Mouse (Mus musculus) left cerebral cortex, adult 18-20 months (tissue): ENCODE measurements around the gene Mycn. TPM values are rescaled to one million over a fixed set of nuclear protein-coding genes. Genes with fewer than 3 reads are reported as not detected.
A peak's percentile ranks its signal among the peaks of the same experiment; 100 is the strongest.

ENCODE experiments used
- DNase-seq, 2 experiments: peaks; one replicate each; pipeline ENCODE4 v3.0.0; 2021 to 2022; ENCODE audit warnings: low spot score in 2 of 2, mixed read lengths in 1 of 2
- long read RNA-seq, 2 experiments: library from polyadenylated mRNA; stranded (forward); transcript quantifications; one replicate each; pipeline ENCODE4 v2.0.0; 2021
- total RNA-seq, 2 experiments: library from RNA; stranded (reverse); gene quantifications; 2 replicates each; pipeline ENCODE4 v1.2.3; 2021

Mycn gene
- total RNA-seq: 10 to 100 TPM; 10.8 to 12.8 TPM
- long read RNA-seq, experiment 1, transcript Mycn-201 (3 exons, 2,674 nt): major isoform, 14 of 19 reads
- long read RNA-seq, experiment 1, partial matches to known transcripts: 2 of 19 reads
- long read RNA-seq, experiment 1, other reads (novel, unspliced or antisense): 0 of 19 reads
- long read RNA-seq, experiment 2, transcript Mycn-201 (3 exons, 2,674 nt): major isoform, 12 of 13 reads
- long read RNA-seq, experiment 2, partial matches to known transcripts: 0 of 13 reads
- long read RNA-seq, experiment 2, other reads (novel, unspliced or antisense): 0 of 13 reads

- peak; percentile 57 to 69 for DNase-seq
Measured at GRCm38 (mm10) chr12:12941661-12942363, at the start of gene Mycn. Mycn (minus strand) TSS chr12:12941914.

DNA sequence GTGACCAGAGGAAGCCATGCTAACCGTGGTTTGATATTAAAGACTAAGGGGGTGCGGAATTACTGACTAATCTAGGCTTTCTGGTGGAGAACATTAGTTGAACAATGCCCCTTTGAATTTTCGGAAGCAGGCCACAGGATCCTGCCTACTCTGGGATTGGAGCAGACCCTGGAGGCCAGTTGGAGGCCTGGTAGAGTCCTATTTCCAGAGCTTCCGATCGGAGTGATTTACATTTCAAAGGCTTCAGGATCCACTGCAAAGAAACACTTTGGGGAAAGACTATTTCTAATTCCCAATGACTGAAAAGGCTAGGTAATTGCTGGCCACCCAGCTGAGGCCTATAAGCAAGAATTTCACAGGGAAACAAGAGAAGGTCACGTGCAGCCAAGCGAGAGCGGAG is 45.7 kb upstream of the Mycn start:
- no peak for DNase-seq

DNA sequence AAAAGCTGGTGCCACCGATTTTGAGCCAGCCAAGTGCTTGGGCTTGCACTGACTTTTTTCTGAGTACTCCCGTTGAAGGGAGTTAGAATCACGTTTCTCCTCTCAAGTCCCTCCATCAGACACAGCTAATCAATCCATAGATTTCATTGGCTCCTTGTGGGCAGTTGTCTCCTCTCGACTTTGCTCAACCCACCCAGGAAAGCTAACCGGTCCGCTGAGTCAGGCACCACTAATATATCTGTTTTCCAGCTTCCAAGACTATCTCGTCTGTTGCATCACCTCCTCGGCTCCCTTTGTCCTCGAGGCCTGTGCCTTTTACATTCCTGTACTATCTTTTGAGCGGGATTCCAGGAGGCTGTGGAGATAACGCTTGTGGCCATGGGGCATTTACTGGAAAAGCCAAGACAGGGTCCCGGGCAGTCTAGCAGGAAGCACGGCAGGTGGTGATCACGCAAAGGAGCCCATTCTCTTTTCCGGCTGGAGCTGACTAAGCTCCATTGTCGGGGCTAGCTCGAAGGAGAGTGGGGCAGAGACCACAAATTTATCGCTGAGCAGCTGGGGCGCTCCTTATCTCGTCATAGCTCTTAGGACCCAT is 45.0 kb upstream of the Mycn start:
- no peak for DNase-seq

- DNase-seq: no peak
Measured at GRCm38 (mm10) chr12:12983032-12983431, 41.3 kb upstream of the Mycn start.

DNA sequence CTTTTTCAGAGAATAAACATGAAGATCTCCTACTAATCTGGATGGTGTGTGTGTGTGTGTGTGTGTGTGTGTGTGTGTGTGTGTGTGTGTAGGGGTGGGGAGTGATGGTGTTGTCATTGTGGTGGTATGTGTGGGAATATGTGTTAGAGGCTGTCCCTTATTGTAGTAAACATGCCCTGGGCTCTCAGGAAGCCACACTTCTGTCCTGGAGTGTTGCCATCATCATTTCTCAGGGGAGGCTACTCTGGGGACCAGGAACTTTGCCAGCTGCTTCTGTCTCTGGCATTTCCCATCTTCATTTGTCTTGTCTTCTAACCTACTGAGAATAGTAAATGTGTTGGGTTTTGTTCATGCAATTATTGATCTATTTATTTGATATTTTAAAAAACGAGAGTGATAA is 33.7 kb upstream of the Mycn start:
- no peak for DNase-seq

GRCm38 (mm10) chr12:12972756-12973435 is 31.2 kb upstream of the Mycn start:
- DNase-seq: no peak

- DNase-seq: peak; percentile 29 to 49
Measured at GRCm38 (mm10) chr12:12967946-12968345, 26.2 kb upstream of the Mycn start.

DNA sequence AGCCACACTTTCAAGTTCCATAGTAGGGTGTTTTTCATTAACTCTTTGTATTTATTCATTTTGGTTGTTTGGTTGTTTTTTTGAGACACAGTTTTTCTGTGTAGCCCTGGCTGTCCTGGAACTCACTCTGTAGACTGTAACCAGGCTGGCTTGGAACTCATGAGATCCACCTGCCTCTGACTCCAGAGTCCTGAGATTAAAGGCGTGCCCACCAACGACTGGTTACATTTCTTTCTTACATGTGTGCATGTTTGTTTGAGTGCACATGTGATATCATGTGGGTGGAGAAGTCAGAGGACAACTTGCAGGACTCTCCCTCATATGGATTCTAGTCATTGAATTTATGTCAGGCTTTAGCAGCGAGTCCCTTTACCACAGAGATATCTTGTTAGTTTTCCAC is 23.1 kb upstream of the Mycn start:
- no peak for DNase-seq

DNA sequence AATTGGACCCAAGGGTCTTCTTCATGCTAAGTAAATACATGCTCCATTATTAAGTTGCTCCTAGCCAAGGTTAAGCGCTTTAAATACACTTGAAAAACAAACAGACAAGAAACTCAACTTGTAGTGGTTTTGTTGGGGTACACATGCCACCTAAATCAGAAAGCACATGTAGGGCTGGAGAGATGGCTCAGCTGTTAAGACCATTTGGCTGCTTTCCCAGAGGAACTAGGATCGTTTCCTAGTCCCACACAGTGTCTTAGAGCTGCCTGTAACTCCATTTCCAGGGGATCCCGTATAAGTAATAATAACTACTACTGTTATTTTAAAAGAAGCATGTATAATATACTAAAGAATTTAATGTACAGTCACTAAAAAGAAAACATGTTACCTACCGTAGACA is 5.9 kb upstream of the Mycn start:
- DNase-seq: no peak

DNA sequence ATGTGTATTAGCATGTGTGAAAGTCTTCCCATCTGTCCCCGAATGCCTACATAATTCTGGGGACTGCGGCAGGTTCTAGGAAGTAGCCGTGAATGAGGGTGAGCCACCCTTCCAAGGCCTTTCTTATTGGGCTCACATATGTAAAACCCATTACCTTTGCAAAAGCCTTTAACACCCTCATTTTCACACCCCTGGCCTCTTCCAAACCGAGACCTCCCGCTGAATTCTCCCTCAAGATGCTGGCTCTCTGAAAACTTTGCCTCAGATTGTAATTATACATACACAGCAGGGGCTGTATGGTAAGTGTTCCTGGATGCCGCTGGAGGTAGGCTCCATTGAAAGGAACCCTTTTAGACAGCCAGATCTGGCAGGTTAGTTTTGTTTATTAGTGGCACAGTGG is 1.6 kb upstream of the Mycn start:
- DNase-seq: no peak

DNA sequence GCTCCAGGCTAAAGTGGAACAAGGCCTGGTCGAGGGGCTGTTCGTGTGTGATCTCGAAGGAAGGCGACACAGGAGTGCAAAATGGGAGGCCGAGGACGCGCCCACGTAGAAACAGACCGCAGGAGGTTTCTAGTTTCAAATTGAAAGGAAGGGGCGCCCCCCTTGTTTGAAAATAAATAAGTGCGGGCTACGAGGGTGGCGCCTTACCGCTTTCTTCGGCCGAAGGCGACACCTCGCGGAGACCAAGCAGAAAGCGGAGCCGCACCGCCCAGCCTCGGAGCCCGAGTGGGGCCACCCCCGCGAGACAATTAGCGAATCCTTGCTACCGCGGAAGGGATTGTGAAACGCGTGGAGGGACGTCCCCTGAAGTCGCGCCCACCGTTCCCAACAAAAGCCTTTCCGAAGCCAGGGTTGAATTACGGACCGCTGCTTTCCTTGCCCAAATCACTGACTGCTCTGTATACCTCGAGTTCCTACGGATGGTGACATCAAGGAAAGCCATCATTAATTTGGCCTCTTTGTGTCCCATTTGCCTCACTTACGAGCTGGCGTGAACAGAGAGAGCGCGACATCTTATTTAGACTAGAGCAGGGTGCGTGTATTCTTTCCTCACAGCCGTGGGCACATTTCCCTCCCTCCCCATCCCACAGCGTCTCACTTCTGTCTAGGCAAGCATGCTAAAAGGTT is 793 bp upstream of the Mycn start:
- DNase-seq: peak; percentile 84 to 87

DNA sequence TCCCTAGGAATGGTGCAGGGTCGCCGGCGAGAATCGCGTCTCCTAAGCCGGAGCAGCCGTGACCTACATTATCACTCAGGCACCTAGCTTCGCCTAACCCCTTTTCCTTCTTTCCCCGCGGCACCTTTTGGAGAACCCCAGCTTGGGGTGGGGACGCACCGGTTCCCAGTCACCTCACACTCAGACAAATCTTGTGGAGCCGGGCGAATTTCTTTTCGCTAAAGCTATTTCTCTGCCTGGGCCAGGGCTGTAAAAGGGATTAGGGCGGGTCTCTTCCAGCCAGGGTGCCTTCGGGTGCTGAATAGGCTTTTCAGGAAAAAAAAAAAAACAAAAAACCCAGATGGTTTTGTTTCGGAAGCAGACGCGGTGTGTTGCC is 597 bp downstream of the Mycn start:
- peak in 1 of 2 experiments; percentile 5 for DNase-seq

DNA sequence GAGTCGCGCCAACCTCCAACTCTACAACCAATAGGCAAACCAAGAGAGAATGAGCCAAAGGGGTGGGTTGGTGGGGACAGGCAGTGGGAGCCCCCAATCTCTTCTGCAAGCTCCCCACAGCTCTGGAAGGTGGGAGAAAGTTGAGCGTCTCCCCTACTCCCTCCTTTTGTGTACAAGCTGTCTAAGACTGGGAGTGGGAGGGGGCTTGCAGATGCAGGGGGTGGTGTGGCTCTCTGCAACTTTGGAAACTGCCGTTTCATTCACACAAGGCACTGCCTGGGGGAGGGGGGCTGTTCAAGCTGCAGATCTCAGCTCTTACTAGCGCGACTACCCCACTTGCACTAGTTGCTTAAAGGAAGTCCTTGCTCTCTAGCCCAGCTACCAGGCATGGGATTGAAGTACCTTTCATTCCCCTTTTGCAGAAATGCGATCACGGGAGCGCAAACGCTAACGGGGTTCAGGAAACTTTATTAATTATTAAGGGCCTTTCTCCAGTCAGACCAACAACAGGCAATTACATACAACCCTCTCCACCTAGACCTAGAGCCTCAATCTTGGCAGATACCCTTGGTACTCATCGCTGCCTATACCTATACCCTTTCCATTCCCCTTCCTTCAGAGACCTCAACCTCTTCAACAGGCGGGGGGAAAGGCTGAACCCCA is 1.1 kb downstream of the Mycn start:
- peak; percentile 25 to 42 for DNase-seq

GRCm38 (mm10) chr12:12939581-12940465 is 1.9 kb downstream of the Mycn start:
- peak; percentile 21 to 41 for DNase-seq

DNA sequence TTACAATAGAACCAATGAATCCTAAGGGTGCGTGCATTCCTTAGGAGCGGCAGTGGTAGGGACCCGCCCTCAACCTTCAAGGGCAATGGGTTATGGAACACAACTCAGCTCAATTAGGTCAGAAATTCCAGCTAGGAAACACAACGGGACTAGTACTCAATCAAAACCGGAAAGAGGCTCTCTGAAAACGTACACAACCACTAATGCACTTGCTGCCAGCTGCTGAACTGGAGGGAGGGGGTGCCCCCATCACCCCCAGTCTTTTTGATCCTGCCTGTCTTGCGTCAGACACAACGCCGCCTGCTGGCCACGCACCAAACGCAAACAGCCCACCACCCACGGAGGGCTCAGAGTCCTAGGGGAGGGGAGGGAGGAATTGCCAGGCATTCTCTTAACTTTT is 2.9 kb downstream of the Mycn start:
- peak; percentile 62 to 65 for DNase-seq

DNA sequence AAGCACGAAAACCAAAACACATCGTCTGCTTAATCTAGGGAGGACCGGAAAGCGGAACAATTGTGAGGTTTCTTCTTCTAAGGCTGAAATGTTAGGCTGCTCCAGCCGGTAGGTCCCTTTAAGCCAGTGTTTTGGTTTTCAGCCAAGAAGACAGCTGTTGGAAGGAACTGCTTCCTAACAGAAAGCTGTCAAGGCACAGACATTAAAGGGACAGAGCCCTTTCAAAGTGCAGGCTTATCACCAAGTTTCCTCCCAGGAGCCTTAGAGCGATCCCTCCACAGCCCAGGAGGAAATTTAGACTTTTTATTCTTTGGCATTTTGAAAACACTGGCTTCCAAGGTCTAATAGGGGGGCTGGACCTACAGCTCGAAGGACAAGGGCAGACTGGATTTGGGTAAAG is 3.4 kb downstream of the Mycn start:
- DNase-seq: peak; percentile 49 to 52

DNA sequence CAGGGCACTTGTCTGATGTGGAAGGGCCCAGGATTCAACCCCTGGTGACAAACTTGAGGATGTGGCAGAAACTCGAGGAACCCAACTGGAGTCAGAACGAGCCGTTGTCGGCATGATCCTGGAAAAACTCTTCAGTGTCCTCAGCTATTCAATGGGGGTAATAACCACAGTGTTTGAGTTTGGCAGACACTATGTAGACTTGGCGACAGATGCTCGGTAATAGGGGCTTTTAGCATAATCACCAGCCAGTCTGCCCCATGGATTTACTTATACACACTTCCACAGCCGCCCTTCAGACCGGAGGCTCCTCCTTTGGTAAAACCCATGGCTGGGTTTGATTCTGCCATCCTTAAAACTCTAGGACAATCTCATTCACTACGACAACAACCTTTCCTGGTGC is 4.0 kb downstream of the Mycn start:
- DNase-seq: peak in 1 of 2 experiments; percentile 15

GRCm38 (mm10) chr12:12937088-12937487 is 4.6 kb downstream of the Mycn start:
- peak; percentile 28 to 52 for DNase-seq

- no peak for DNase-seq
Measured at GRCm38 (mm10) chr12:12932238-12932637, 9.5 kb downstream of the Mycn start.

DNA sequence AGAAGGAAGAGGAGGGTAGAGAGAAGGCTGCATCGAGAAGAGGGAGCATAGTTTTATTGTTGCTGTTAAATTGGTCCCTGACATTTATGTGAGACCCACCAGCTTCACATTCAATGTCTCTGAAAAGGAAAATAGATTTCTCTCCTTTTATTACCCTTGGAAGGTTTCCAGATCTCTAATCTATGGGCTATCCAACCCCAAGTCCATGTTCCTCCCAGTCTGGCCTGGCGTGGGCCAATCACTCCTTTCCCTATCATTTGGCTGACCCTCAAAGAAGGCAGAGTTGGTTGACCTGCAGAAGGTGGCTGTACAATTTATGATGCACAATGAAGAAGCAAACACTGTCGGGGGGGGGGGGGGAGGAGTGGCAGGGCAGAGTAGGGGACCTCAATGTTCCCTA is 13.5 kb downstream of the Mycn start:
- DNase-seq: no peak
